Mouse (Mus musculus): ENCODE data around the gene Adamts6. TPM values are rescaled to one million over a fixed set of nuclear protein-coding genes. Genes with fewer than 3 reads are reported as not detected.

Gene Adamts6
- polyA plus RNA-seq (2012; ENCODE audit: insufficient read depth, insufficient read length, missing spikeins), result 0.74 and 1.1 TPM in 2 replicates

DNA sequence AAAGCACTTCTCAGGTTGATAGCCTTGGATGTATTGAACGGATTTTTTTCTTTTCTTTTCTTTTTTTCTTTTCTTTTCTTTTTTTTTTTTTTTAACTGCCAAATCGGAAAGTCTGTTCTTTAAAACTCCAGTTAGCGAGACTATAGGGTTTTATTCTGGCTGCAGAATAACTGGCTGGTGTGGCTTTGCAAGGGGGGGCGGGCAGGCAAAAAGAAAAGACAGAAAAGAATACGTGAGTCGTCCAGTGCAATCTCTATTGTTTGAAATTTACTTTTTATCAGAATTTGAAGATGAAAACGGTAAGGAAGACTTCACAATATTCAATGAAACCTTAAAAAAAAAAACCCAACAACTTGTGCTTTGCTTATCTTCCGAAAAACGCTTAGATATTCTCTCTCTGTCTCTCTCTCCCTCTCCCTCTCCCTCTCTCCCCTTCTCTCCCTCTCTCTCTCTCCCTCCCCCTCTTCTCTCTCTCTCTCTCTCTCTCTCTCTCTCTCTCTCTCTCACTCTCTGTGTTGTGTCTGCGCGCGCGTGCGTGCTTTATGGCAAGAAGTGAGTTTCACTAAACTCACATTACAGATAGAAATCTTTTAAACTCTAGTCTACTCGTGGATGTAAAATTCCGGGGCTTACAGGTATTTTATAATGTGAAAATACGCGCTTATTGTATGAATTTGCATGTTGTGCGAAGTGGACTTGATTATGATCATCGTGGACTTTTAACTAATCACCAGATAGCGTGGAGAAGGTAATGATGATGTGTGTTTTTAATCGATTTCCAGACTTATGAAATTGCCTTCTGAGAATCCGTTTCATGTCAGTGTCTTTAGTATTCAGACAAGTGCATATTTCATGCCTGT is at the start of gene Adamts6:
Gene Adamts6 (plus strand): TSS at position 470 of the 860 bp plus-strand sequence.
- H3K4me1 ChIP-seq (ENCODE audit: control insufficient read depth, insufficient read depth, low read length), result no peaks in the 10 kb centered on the region
- H3K4me3 ChIP-seq (ENCODE audit: insufficient read depth, low read length), result peak within 1 kb of the TSS; percentile 62
- peak within 1 kb of the TSS; percentile 70 for H3K27ac ChIP-seq (ENCODE audit: insufficient read depth, low read depth, low read length)
- TF ChIP-seq CTCF (IDR thresholded peaks at IDR 0.05; ENCODE audit: low read depth, low read length) (no peak), POLR2A (IDR thresholded peaks at IDR 0.05; ENCODE audit: borderline replicate concordance, low read depth, low read length) (no peak)

DNA sequence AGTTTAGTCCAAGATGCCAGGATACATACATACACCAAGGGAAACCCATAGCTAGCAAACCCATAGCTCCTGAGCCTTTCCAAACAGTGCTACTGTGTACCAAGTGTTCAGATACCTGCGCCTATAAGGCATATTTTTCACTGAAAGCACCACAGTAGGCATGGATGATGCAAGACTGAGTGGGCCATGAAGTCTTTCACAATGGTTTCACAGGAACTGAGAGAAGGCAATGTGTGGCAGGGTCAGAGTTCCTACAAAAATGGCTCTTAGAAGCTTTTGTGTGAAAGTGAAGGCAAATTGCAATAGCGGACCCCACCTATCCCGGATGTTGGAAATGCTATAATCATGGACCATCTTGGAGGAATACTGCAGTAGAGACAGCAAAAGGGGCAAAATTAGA is 28.6 kb upstream of the Adamts6 start:
- Histone ChIP-seq H3K4me3 (ENCODE audit: insufficient read depth, low read length) (no peak overlapping the region), H3K27ac (ENCODE audit: insufficient read depth, low read depth, low read length) (no peak overlapping the region), H3K4me1 (ENCODE audit: control insufficient read depth, insufficient read depth, low read length) (no peaks in the 10 kb centered on the region; the same call in 1 of the 2 replicates)
- TF ChIP-seq POLR2A (IDR thresholded peaks at IDR 0.05; ENCODE audit: borderline replicate concordance, low read depth, low read length) (no peak), CTCF (IDR thresholded peaks at IDR 0.05; ENCODE audit: low read depth, low read length) (no peak)

DNA sequence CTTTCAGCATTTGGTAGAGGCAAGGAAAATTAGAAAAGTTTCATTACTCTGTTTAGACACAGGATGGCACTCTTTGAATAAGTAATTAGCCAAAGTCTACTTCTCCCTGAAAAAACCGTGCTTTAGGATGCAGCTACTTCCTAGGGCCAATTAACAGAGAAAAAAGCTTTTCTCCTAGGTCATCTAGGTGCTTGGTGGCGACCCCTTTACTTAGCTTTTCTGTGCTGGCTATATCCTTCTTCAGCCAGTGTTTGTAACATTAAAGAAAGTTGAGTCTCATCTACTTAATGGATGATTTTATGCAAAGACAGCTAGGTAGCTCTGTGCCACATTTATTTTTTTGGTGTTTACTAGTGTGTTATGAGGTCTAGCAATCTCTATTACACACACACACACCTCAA is 2.6 kb upstream of the Adamts6 start:
- no peaks in the 10 kb centered on the region for H3K4me1 ChIP-seq (ENCODE audit: control insufficient read depth, insufficient read depth, low read length)
- H3K27ac ChIP-seq (ENCODE audit: insufficient read depth, low read depth, low read length), result no peak overlapping the region
- no peak for TF ChIP-seq CTCF (IDR thresholded peaks at IDR 0.05; ENCODE audit: low read depth, low read length)
- TF ChIP-seq POLR2A (IDR thresholded peaks at IDR 0.05; ENCODE audit: borderline replicate concordance, low read depth, low read length), result no peak
- no peak overlapping the region for H3K4me3 ChIP-seq (ENCODE audit: insufficient read depth, low read length)

DNA sequence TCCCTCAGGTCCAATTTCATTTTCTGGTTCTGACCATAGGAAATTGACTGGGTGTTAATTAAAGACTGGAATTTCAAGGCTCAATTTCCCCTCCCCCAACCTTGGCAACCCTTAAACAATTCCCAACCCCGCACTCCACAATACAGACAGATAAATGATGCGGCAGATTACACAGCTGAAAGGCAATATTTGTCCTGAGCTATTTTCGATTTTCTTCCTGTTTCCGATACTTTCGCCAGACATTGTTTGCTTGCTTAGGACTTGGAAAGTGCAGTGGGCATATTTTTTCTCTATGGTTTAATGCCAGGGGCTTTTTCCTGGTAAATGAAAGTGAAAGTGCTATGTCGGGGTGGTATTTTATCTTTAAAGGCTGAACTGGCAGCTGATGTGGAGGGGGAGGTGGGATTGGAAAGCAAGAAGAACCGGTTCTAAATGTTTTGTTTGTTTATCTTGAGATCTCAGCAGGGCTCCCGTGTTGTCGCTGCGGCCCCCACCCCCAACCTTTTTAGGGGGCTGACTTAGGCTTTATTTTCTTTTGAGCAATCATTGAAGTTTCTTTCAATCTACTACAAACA is 1.8 kb upstream of the Adamts6 start:
- H3K4me3 ChIP-seq (ENCODE audit: insufficient read depth, low read length), result peak overlapping the region; percentile 74
- no peaks in the 10 kb centered on the region for H3K4me1 ChIP-seq (ENCODE audit: control insufficient read depth, insufficient read depth, low read length)
- peak overlapping the region; percentile 84 for H3K27ac ChIP-seq (ENCODE audit: insufficient read depth, low read depth, low read length)
- TF ChIP-seq POLR2A (IDR thresholded peaks at IDR 0.05; ENCODE audit: borderline replicate concordance, low read depth, low read length) (no peak), CTCF (IDR thresholded peaks at IDR 0.05; ENCODE audit: low read depth, low read length) (no peak)

DNA sequence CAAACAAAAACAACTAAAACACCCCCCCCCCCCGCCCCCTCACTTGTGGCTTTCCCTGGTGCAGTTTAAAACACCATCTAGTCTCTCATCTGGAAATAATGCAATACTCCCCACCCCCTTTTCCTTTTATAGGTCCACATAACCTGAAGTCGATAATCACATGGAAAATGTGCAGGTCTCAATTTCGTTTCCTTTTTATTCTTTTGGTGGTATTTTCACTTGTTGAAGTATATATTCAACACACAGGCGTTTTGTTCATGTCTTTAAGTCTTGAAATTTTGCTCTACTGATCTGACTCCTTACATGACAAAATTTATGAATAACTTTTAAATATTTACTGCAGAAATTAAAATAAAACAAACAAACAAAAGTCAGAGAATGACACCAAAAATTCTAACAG is 1.3 kb upstream of the Adamts6 start:
- TF ChIP-seq POLR2A (IDR thresholded peaks at IDR 0.05; ENCODE audit: borderline replicate concordance, low read depth, low read length), result no peak
- TF ChIP-seq CTCF (IDR thresholded peaks at IDR 0.05; ENCODE audit: low read depth, low read length), result no peak
- Histone ChIP-seq H3K4me3 (ENCODE audit: insufficient read depth, low read length) (peak overlapping the region; percentile 74; the same call in 1 of the 2 replicates), H3K4me1 (ENCODE audit: control insufficient read depth, insufficient read depth, low read length) (no peaks in the 10 kb centered on the region), H3K27ac (ENCODE audit: insufficient read depth, low read depth, low read length) (peak overlapping the region; percentile 84)

DNA sequence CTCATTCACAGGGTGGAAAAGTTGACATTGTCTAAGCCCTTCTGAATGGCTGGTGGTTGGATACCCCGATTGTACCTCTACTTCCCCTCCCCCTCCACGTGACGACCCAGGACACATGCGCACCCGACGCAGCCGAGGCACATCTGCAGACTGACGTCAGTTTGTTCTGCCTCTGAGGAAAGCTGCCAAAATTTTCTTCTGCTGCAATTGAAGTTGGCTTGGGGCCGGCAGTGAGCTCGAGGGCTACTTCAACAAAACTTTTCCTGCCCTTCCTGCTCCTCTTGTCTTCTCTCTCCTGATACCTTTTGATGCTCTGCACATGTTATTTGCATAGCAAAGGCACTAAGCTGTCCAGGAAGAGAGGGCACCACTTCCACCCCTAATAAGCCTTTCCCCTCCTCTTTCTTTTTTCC is 732 bp upstream of the Adamts6 start:
- Histone ChIP-seq H3K4me3 (ENCODE audit: insufficient read depth, low read length) (peak overlapping the region; percentile 62), H3K27ac (ENCODE audit: insufficient read depth, low read depth, low read length) (peak overlapping the region; percentile 70), H3K4me1 (ENCODE audit: control insufficient read depth, insufficient read depth, low read length) (no peaks in the 10 kb centered on the region)
- TF ChIP-seq CTCF (IDR thresholded peaks at IDR 0.05; ENCODE audit: low read depth, low read length) (no peak), POLR2A (IDR thresholded peaks at IDR 0.05; ENCODE audit: borderline replicate concordance, low read depth, low read length) (no peak)

DNA sequence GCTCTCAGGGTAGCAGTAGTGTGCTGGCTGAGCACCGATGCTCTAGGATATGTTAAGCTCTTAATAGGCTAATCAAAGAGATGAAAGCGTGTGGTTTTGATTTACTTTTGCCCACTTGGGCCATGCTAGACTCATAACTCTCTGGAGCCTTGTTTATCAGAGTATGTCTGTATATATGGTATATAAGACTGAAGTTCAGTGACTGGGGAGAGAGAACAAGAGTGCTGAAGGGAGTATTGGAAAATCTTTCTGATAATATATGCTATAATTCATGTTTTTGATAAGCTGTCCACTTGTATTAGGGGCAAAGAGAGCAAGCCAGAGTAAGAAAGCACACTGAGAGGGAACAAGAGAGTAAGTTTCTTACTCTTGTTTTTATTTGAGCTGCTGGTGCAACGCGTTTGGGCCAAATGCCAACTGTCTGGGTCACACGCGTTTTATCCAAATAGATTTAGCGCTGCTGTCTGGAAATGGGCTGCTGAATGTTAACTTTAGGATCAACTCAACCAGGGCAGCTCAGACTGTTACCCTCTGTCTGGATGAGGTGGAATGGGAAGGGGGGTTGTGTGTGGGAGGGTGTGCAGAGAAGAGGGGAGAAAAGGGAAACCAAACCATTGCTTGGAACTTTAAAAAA is 708 bp downstream of the Adamts6 start:
- H3K4me3 ChIP-seq (ENCODE audit: insufficient read depth, low read length), result peak overlapping the region; percentile 57
- no peaks in the 10 kb centered on the region for H3K4me1 ChIP-seq (ENCODE audit: control insufficient read depth, insufficient read depth, low read length)
- TF ChIP-seq POLR2A (IDR thresholded peaks at IDR 0.05; ENCODE audit: borderline replicate concordance, low read depth, low read length) (no peak), CTCF (IDR thresholded peaks at IDR 0.05; ENCODE audit: low read depth, low read length) (no peak)
- no peak overlapping the region for H3K27ac ChIP-seq (ENCODE audit: insufficient read depth, low read depth, low read length)

DNA sequence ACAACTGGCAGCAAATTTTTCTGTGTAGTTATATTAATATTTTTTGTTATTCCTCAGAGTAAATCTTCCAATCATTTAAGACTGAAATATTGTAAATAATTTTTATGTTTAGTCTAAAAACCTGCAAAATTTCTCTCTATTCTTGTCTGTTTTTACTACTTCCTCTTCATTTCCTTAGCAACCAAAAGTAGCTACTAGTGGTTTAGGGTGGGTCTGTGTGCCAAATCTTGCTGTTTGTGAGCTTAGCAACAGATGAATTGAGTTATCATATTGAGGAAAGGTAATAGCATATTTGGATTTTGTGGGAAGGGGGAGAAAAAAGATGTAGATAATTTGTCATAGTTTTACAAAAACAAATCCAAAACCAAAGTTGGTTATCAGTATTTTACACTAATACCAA is 1.5 kb downstream of the Adamts6 start:
- no peak for TF ChIP-seq CTCF (IDR thresholded peaks at IDR 0.05; ENCODE audit: low read depth, low read length)
- TF ChIP-seq POLR2A (IDR thresholded peaks at IDR 0.05; ENCODE audit: borderline replicate concordance, low read depth, low read length), result no peak
- H3K4me1 ChIP-seq (ENCODE audit: control insufficient read depth, insufficient read depth, low read length), result no peaks in the 10 kb centered on the region
- no peak overlapping the region for H3K4me3 ChIP-seq (ENCODE audit: insufficient read depth, low read length)
- H3K27ac ChIP-seq (ENCODE audit: insufficient read depth, low read depth, low read length), result no peak overlapping the region

DNA sequence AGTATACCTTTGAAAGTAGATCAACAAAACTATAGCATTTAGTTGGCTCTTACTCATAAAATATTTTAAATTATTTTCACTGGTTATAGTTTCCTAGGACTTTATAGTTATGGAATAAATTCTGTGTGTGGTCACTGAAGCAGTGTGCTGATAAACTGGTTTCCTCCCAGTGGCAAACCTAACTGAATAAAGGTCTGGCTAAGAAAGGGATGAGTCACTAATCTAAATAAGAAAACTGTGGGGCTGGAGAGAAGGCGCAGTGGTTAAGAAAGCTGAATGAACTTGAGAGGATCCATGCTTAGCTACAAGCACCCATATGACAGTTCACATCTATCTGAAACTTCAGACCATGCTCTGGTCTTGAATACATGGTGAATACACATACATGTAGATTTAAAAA is 7.8 kb downstream of the Adamts6 start:
- H3K4me3 ChIP-seq (ENCODE audit: insufficient read depth, low read length), result no peak overlapping the region
- no peak for TF ChIP-seq POLR2A (IDR thresholded peaks at IDR 0.05; ENCODE audit: borderline replicate concordance, low read depth, low read length)
- no peak for TF ChIP-seq CTCF (IDR thresholded peaks at IDR 0.05; ENCODE audit: low read depth, low read length)
- H3K4me1 ChIP-seq (ENCODE audit: control insufficient read depth, insufficient read depth, low read length), result no peaks in the 10 kb centered on the region
- H3K27ac ChIP-seq (ENCODE audit: insufficient read depth, low read depth, low read length), result no peak overlapping the region

DNA sequence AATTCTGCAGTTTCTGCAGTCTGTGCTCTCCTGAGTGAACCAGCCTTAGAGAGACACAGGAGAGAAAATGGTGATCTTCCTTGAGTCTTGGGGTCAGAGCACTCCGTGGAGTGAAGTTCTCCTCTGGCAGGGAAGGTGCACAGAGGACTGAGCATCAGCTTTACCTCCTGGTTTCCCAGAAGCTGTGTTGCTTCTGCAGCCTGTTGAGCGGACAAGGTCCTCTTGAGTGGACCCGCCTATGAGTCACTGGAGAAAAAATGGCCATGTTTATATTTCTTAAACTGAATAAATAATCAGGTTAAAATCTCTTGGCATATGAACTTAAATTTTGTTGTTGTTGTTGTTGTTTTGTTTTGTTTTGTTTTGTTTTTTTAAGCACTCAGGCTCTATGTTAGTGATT is 41.7 kb downstream of the Adamts6 start:
- no peaks in the 10 kb centered on the region for H3K4me1 ChIP-seq (ENCODE audit: control insufficient read depth, insufficient read depth, low read length)
- no peak for TF ChIP-seq POLR2A (IDR thresholded peaks at IDR 0.05; ENCODE audit: borderline replicate concordance, low read depth, low read length)
- no peak for TF ChIP-seq CTCF (IDR thresholded peaks at IDR 0.05; ENCODE audit: low read depth, low read length)
- H3K27ac ChIP-seq (ENCODE audit: insufficient read depth, low read depth, low read length), result no peak overlapping the region
- no peak overlapping the region for H3K4me3 ChIP-seq (ENCODE audit: insufficient read depth, low read length)
